Mouse (Mus musculus) G1E (cell line): ENCODE results near the gene Lman1l. TPM values are rescaled to one million over a fixed set of nuclear protein-coding genes. Genes with fewer than 3 reads are reported as not detected.

Source experiments
- ATAC-seq: 2 replicates; pipeline ENCODE4 v1.8.0; 2016; ENCODE audit warnings: mild to moderate bottlenecking; ENCODE audit not compliant: insufficient number of reproducible peaks, poor library complexity, low FRiP score, severe bottlenecking; ENCODE audit errors: extremely low read depth
- DNase-seq: peaks from one replicate; pipeline ENCODE4 v3.0.0; 2012; ENCODE audit warnings: low spot score
- H3K27me3 ChIP-seq: 2 replicates; pipeline ENCODE4 v1.6.1; 2012; ENCODE audit warnings: mild to moderate bottlenecking, low read length, inconsistent platforms; ENCODE audit not compliant: insufficient read depth
- H3K36me3 ChIP-seq: replicated peaks from 2 replicates; pipeline ENCODE3; 2012; ENCODE audit warnings: mild to moderate bottlenecking, inconsistent platforms
- H3K4me1 ChIP-seq: 2 replicates; pipeline ENCODE4 v1.6.1; 2012; ENCODE audit warnings: low read depth, low read length, inconsistent platforms, mixed read lengths; ENCODE audit not compliant: insufficient read depth
- H3K4me3 ChIP-seq: 2 replicates; pipeline ENCODE4 v1.5.1; 2012; ENCODE audit warnings: low read depth, mild to moderate bottlenecking, inconsistent platforms, low read length, moderate library complexity, mixed read lengths
- H3K9me3 ChIP-seq: replicated peaks from 2 replicates; pipeline ENCODE4 v1.6.1; 2012; ENCODE audit warnings: inconsistent platforms
- CTCF ChIP-seq: IDR thresholded peaks from 2 replicates; pipeline ENCODE4 v1.5.1; 2012; ENCODE audit warnings: low read depth, low read length, inconsistent platforms, mixed read lengths
- GATA1 ChIP-seq: IDR thresholded peaks from 2 replicates; pipeline ENCODE4 v1.6.1; 2012; ENCODE audit warnings: borderline replicate concordance, low read length, inconsistent platforms, mixed read lengths
- GATA2 ChIP-seq: IDR thresholded peaks from 2 replicates; pipeline ENCODE4 v1.6.1; 2012; ENCODE audit warnings: low read depth, low read length, inconsistent platforms, borderline replicate concordance
- POLR2AphosphoS5 ChIP-seq: IDR thresholded peaks from 2 replicates; pipeline ENCODE4 v1.6.1; 2012; ENCODE audit warnings: low read depth, low read length, inconsistent platforms; ENCODE audit not compliant: insufficient replicate concordance
- TAL1 ChIP-seq: conservative IDR thresholded peaks from 2 replicates; pipeline ENCODE4 v1.6.1; 2012; ENCODE audit warnings: low read depth, low read length, inconsistent platforms, mixed read lengths
- polyA plus RNA-seq: library from polyadenylated mRNA; stranded (reverse); fragments of >175 nt; gene quantifications from 2 replicates; pipeline ENCODE4 v1.2.3, GENCODE M21; 2012
- total RNA-seq, 2 experiments: library from RNA; stranded (forward) in 1 of 2; stranded (reverse) in 1 of 2; fragments of 200-1000 nt in 1 of 2; fragments of >200 nt in 1 of 2; fragmentation: Nextera tagmentation in 1 of 2; gene quantifications; 2 replicates each; pipeline ENCODE4 v1.2.3; 2014 to 2017

The Lman1l gene
- total and polyA plus RNA-seq, 3 experiments: not detected

DNA sequence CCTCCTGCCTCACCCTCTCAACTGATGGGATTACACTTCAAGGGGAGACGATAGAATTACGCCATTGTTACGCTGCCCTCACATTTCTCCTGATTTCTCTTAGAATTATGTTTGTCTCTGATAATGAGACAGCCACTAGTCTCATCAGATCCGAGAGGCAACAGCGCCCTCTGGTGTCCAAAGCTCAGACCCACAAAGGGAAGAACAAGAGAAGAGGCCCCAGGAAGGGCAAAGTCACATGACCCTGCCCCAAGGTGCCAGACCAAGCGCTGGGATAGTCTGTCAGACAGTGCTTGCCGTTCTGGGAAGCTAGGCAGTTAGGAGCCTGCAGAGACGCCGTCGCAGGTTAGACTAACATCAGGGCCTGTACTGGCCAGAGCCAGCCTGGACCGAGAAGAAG is 35.2 kb upstream of the Lman1l start:
- peak; percentile 84 for DNase-seq
- H3K27me3 ChIP-seq: peaks cover 17% of the 10 kb centered on the region
- ATAC-seq: peak; percentile 66
- peaks cover 46% of the 10 kb centered on the region for H3K4me1 ChIP-seq
- no peaks in the 10 kb centered on the region for H3K36me3 ChIP-seq
- H3K9me3 ChIP-seq: no peaks in the 10 kb centered on the region
- TF ChIP-seq TAL1 (no peak), CTCF (peak; percentile 61)
- peak overlapping the region; percentile 50; the same call in 1 of the 2 replicates for H3K4me3 ChIP-seq

DNA sequence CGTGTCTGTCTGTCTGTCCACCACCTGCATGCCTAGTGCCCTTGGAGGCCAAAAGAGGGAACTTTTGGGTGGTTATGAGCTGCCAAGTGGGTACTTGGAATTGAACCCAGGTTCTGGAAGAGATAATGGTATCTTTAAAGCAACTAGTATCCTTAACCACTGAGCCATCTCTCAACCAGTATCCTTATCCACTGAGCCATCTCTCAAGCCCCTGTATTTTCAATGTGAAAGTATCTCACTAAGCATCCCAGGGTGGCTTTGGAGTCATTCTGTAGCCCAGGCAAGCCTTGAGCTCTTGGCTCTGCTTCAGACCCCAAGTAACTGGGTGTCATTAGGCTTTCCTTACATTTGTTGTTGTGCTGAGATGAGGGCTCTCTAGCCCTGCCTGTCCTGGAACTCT is 34.4 kb upstream of the Lman1l start:
- DNase-seq: no peak
- Histone ChIP-seq H3K4me3 (no peak overlapping the region), H3K4me1 (peaks cover 46% of the 10 kb centered on the region), H3K36me3 (no peaks in the 10 kb centered on the region), H3K9me3 (no peaks in the 10 kb centered on the region), H3K27me3 (peaks cover 17% of the 10 kb centered on the region)
- no peak for TF ChIP-seq CTCF
- no peak for TF ChIP-seq GATA2
- no peak for TF ChIP-seq POLR2AphosphoS5
- TF ChIP-seq TAL1: no peak
- no peak for TF ChIP-seq GATA1
- ATAC-seq: no peak

DNA sequence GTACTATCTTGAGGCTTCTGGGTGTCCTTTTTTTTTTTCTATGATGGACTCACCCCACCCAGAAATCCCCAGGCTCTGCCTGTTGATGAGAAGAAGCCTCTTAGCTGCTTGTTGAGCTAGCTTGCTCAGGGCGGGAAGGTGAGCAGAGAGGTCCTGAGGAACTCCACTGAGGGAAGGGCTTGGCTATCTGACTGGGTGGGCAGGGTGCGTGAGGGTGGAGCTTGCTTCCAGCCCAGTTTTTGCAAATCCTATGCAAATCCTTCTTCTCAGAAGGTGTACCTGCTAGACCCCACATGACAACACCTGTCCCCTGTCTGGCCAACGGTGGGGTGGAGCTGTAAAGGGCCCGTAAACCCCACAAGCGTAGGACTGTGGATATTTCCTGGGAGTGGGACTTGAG is 32.7 kb upstream of the Lman1l start, which contains the start of gene Csk:
Gene Csk, minus strand, starts transcription at position 349 of the 400 bp plus-strand sequence.
- ATAC-seq: no peak
- no peak for DNase-seq
- TF ChIP-seq POLR2AphosphoS5 (no peak), CTCF (no peak), GATA2 (no peak), TAL1 (no peak), GATA1 (no peak)
- H3K4me1 ChIP-seq: peaks cover 47% of the 10 kb centered on the region
- H3K9me3 ChIP-seq: no peaks in the 10 kb centered on the region
- no peaks in the 10 kb centered on the region for H3K36me3 ChIP-seq
- no peak within 1 kb of the TSS for H3K4me3 ChIP-seq
- H3K27me3 ChIP-seq: peaks cover 17% of the 10 kb centered on the region

DNA sequence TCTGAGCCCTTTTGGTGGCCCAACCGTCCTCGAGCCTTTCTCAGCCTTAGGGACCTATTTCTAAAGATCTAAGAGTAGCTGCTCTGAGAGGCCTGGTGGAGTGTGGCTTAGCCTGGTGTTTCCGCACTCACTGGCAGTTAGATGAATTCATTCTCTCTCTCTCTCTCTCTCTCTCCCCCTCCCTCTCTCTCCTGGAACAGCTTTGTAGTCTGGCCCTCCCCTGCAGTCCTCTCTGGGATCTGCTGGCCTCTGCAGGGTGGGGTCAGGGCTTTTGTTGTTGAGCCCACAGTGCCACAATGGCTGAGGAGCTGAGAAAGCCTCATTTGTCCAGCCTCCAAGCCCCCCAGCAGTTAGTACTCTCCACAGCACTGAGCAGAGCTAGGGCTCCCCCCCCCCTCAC is 32.3 kb upstream of the Lman1l start:
- H3K27me3 ChIP-seq: peaks cover 17% of the 10 kb centered on the region
- DNase-seq (no peak), ATAC-seq (no peak)

DNA sequence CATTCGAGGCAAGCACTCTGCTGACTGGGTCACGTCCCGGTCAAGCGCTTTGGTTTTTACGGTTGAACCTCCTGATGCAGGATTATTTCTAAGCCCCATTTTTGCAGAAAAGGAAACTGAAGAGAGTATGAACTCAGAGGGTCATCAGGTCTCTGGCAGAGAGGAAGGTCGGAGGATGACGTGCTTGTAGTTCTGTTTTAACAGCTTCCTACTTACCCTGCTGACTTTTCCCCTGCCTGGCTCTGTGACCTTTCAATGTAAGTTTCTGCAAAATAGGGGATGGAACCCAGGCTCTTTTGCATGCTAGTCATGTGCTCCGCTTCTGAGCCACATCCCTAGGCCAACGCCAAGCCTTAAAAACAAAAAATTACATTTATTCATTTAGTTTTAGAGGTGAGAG is 31.8 kb upstream of the Lman1l start:
- no peaks in the 10 kb centered on the region for H3K9me3 ChIP-seq
- H3K36me3 ChIP-seq: no peaks in the 10 kb centered on the region
- DNase-seq (no peak), ATAC-seq (no peak)
- no peak for TF ChIP-seq CTCF
- TF ChIP-seq GATA2: no peak
- TF ChIP-seq GATA1: no peak
- no peak for TF ChIP-seq TAL1
- no peak for TF ChIP-seq POLR2AphosphoS5
- peaks cover 17% of the 10 kb centered on the region for H3K27me3 ChIP-seq
- H3K4me1 ChIP-seq: peaks cover 56% of the 10 kb centered on the region
- H3K4me3 ChIP-seq: no peak overlapping the region

More for the DNA sequence above, 32.3 kb upstream of the Lman1l start:
- Histone ChIP-seq H3K4me1 (peaks cover 51% of the 10 kb centered on the region), H3K36me3 (no peaks in the 10 kb centered on the region), H3K9me3 (no peaks in the 10 kb centered on the region), H3K4me3 (no peak overlapping the region)
- no peak for TF ChIP-seq POLR2AphosphoS5
- no peak for TF ChIP-seq GATA2
- TF ChIP-seq CTCF: no peak
- TF ChIP-seq TAL1: no peak
- TF ChIP-seq GATA1: no peak

DNA sequence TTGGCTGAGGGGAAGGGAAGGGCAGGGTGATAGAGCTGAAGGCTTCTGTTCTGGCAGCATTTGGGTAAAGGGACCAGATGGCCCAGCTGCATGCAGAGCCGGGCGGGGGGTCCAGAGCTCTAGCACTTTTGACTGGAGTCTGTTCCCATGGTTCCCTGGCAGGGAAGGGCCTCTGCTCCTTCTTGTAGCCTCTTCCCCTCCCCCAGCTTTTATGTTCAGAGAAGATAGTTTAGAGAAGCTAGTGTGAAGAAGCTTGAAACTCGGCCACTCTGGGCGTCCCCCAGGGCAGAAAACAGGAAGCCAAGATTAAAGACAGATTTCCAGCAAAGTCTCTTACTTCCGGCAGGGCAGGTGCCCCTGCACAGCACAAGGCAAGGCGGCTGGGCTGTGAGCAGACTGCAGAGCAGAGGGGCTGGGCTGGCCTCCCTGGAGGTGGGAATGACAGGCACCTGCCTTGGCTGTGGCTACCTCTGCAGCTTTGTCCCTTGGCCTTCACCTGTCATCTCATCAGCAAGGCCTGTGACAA is 30.3 kb upstream of the Lman1l start:
- no peaks in the 10 kb centered on the region for H3K9me3 ChIP-seq
- H3K36me3 ChIP-seq: no peaks in the 10 kb centered on the region
- H3K27me3 ChIP-seq: peaks cover 13% of the 10 kb centered on the region; the same call in 1 of the 2 replicates
- TF ChIP-seq GATA1 (no peak), POLR2AphosphoS5 (no peak), GATA2 (no peak), CTCF (no peak), TAL1 (no peak)
- ATAC-seq: peak; percentile 51; the same call in 1 of the 2 replicates
- H3K4me1 ChIP-seq: peaks cover 66% of the 10 kb centered on the region
- H3K4me3 ChIP-seq: peak overlapping the region; percentile 47; the same call in 1 of the 2 replicates
- peak; percentile 56 for DNase-seq
